Mouse (Mus musculus) cerebellum, adult 2 months (tissue): ENCODE data around the gene Sdc4. TPM values are rescaled to one million over a fixed set of nuclear protein-coding genes. Genes with fewer than 3 reads are reported as not detected.
A peak's percentile ranks its signal among the peaks of the same experiment; 100 is the strongest.

Source experiments
- DNase-seq, 2 experiments: peaks; one replicate each; pipeline ENCODE4 v3.0.0; 2021
- H3K27ac ChIP-seq: fragments of 200-500 bp; 2 replicates; pipeline ENCODE4 v1.5.1; 2012; ENCODE audit warnings: low read length, control low read depth, inconsistent platforms; ENCODE audit not compliant: insufficient read depth
- H3K27me3 ChIP-seq: fragments of 200-500 bp; 2 replicates; pipeline ENCODE4 v1.6.1; 2012; ENCODE audit warnings: inconsistent platforms, mild to moderate bottlenecking, low read length, moderate library complexity; ENCODE audit not compliant: control insufficient read depth, insufficient read depth
- H3K4me1 ChIP-seq: fragments of 200-500 bp; 2 replicates; pipeline ENCODE4 v1.6.1; 2011; ENCODE audit warnings: low read length; ENCODE audit not compliant: control insufficient read depth, insufficient read depth
- H3K4me3 ChIP-seq: fragments of 200-500 bp; replicated peaks from 2 replicates; pipeline ENCODE3; 2011; ENCODE audit warnings: mild to moderate bottlenecking, low read depth, low read length, control low read depth; ENCODE audit not compliant: insufficient read depth
- CTCF ChIP-seq: fragments of 200-500 bp; IDR thresholded peaks from 2 replicates; pipeline ENCODE4 v1.5.1; 2011; ENCODE audit warnings: low read depth, mild to moderate bottlenecking, control low read depth, low read length, moderate library complexity, borderline replicate concordance; ENCODE audit not compliant: insufficient read depth
- POLR2A ChIP-seq: fragments of 200-500 bp; IDR thresholded peaks from 2 replicates; pipeline ENCODE4 v1.6.1; 2011; ENCODE audit warnings: low read length, control low read depth, borderline replicate concordance; ENCODE audit not compliant: insufficient read depth
- WGBS: fragments of 180-500 bp; shearing (Covaris S2); methylation state at CpG from one replicate; pipeline ENCODE4 v1.1.7; 2018; 5-methylcytosine and 5-hydroxymethylcytosine counted together
- polyA plus RNA-seq: library from polyadenylated mRNA; depleted of rRNA; stranded (reverse); fragments of >200 nt; gene quantifications from 2 replicates; pipeline ENCODE4 v1.2.3, GENCODE M21; 2012

Gene Sdc4
- polyA plus RNA-seq, 1 experiment, result 69.5 TPM

GRCm38 (mm10) chr2:164418308-164418875, 25.3 kb downstream of the Sdc4 start:
- DNase-seq, result no peak
- Histone ChIP-seq H3K27me3 (no peaks in the 10 kb centered on the region), H3K4me3 (no peak overlapping the region), H3K4me1 (no peaks in the 10 kb centered on the region), H3K27ac (no peak overlapping the region)
- 43% methylated on average over 3 of the region's 3 CpGs for WGBS
- TF ChIP-seq CTCF (no peak), POLR2A (no peak)

GRCm38 (mm10) chr2:164417198-164417597, 26.5 kb downstream of the Sdc4 start:
- TF ChIP-seq POLR2A, result no peak
- TF ChIP-seq CTCF, result peak; percentile 60; the same call in 1 of the 2 replicates
- no peak for DNase-seq
- Histone ChIP-seq H3K4me3 (no peak overlapping the region), H3K27me3 (no peaks in the 10 kb centered on the region), H3K27ac (no peak overlapping the region), H3K4me1 (no peaks in the 10 kb centered on the region)
- 2% methylated on average over 2 of the region's 2 CpGs for WGBS

- 73% methylated on average over 10 of the region's 10 CpGs for WGBS
- H3K4me1 ChIP-seq, result no peaks in the 10 kb centered on the region
- no peak for DNase-seq
- no peaks in the 10 kb centered on the region for H3K27me3 ChIP-seq
- TF ChIP-seq CTCF (no peak), POLR2A (no peak)
- no peak overlapping the region for H3K27ac ChIP-seq
- no peak overlapping the region for H3K4me3 ChIP-seq
Observed at GRCm38 (mm10) chr2:164414581-164414980, 29.1 kb downstream of the Sdc4 start.

GRCm38 (mm10) chr2:164414167-164414566, 29.5 kb downstream of the Sdc4 start:
- Histone ChIP-seq H3K27ac (no peak overlapping the region), H3K4me3 (no peak overlapping the region), H3K4me1 (no peaks in the 10 kb centered on the region), H3K27me3 (no peaks in the 10 kb centered on the region)
- DNase-seq, result no peak
- TF ChIP-seq CTCF (no peak), POLR2A (no peak)
- WGBS, result 27% methylated on average over 28 of the region's 28 CpGs

GRCm38 (mm10) chr2:164407708-164408107, 36.0 kb downstream of the Sdc4 start:
- no peak overlapping the region for H3K4me3 ChIP-seq
- WGBS, result under 1% methylated on average over 22 of the region's 22 CpGs
- no peak overlapping the region for H3K27ac ChIP-seq
- H3K4me1 ChIP-seq, result no peaks in the 10 kb centered on the region
- peak; percentile 56 to 70 for DNase-seq
- no peaks in the 10 kb centered on the region; the same call in 1 of the 2 replicates for H3K27me3 ChIP-seq
- TF ChIP-seq POLR2A (no peak), CTCF (peak; percentile 82)

- TF ChIP-seq CTCF (no peak), POLR2A (no peak)
- H3K4me1 ChIP-seq, result no peaks in the 10 kb centered on the region
- no peak overlapping the region for H3K27ac ChIP-seq
- DNase-seq, result no peak
- H3K4me3 ChIP-seq, result no peak overlapping the region
- H3K27me3 ChIP-seq, result no peaks in the 10 kb centered on the region; the same call in 1 of the 2 replicates
- WGBS, result 43% methylated on average over 5 of the region's 5 CpGs
Observed at GRCm38 (mm10) chr2:164405519-164405918, 38.2 kb downstream of the Sdc4 start.

- Histone ChIP-seq H3K4me1 (no peaks in the 10 kb centered on the region), H3K27me3 (no peaks in the 10 kb centered on the region; the same call in 1 of the 2 replicates), H3K27ac (no peak within 1 kb of the TSS), H3K4me3 (no peak within 1 kb of the TSS)
- no peak for DNase-seq
- 21% methylated on average over 9 of the region's 9 CpGs for WGBS
- no peak for TF ChIP-seq POLR2A
- TF ChIP-seq CTCF, result no peak
Observed at GRCm38 (mm10) chr2:164405060-164405459, 38.6 kb downstream of the Sdc4 start, which contains the start of gene Matn4. Gene Matn4, minus strand, starts transcription at chr2:164405160.
